Mouse (Mus musculus) forebrain, embryonic 12.5 days (tissue): ENCODE measurements around the gene Fuca1. TPM values are rescaled to one million over a fixed set of nuclear protein-coding genes. Genes with fewer than 3 reads are reported as not detected.

Experiments used
- ATAC-seq: fragments of 200-750 bp; cut with Nextera tagmentation; 2 replicates; pipeline ENCODE4 v1.8.0; 2017; ENCODE audit warnings: moderate TSS enrichment; ENCODE audit not compliant: low FRiP score
- H3K27ac ChIP-seq: fragments of 300-500 bp; sonication (generic); 2 replicates; pipeline ENCODE4 v1.5.1; 2016; ENCODE audit warnings: mild to moderate bottlenecking
- H3K27me3 ChIP-seq: fragments of 300-500 bp; sonication (generic); 2 replicates; pipeline ENCODE4 v1.6.1; 2016; ENCODE audit warnings: mild to moderate bottlenecking
- H3K36me3 ChIP-seq: fragments of 300-500 bp; sonication (generic); replicated peaks from 2 replicates; pipeline ENCODE4 v1.6.1; 2016; ENCODE audit warnings: mild to moderate bottlenecking
- H3K4me1 ChIP-seq: fragments of 300-500 bp; sonication (generic); 2 replicates; pipeline ENCODE4 v1.6.1; 2016
- H3K4me2 ChIP-seq: fragments of 300-500 bp; sonication (generic); 2 replicates; pipeline ENCODE4 v1.6.1; 2016; ENCODE audit warnings: mild to moderate bottlenecking, moderate library complexity
- H3K4me3 ChIP-seq: fragments of 300-500 bp; sonication (generic); replicated peaks from 2 replicates; pipeline ENCODE4 v1.5.1; 2016; ENCODE audit warnings: mild to moderate bottlenecking
- H3K9ac ChIP-seq: fragments of 300-500 bp; sonication (generic); 2 replicates; pipeline ENCODE4 v1.6.1; 2016; ENCODE audit warnings: mild to moderate bottlenecking
- H3K9me3 ChIP-seq: fragments of 300-500 bp; sonication (generic); 2 replicates; pipeline ENCODE4 v1.6.1; 2016
- WGBS: fragments of 180-500 bp; shearing (Covaris S2); methylation state at CpG from one replicate; pipeline ENCODE4 v1.1.7; 2016; 5-methylcytosine and 5-hydroxymethylcytosine counted together
- polyA plus RNA-seq: library from polyadenylated mRNA; unstranded; fragments of >200 nt; fragmentation: Nextera tagmentation; extraction: Ambion mirVana; gene quantifications from 2 replicates; pipeline ENCODE4 v1.2.1, GENCODE M21; 2016

Fuca1 gene
- polyA plus RNA-seq, 1 experiment from 2014 or later, result 45.0 TPM

GRCm38 (mm10) chr4:135880018-135880417 is 40.5 kb upstream of the Fuca1 start:
- Histone ChIP-seq H3K9ac (no peak overlapping the region), H3K36me3 (no peaks in the 10 kb centered on the region), H3K27ac (no peak overlapping the region), H3K27me3 (no peaks in the 10 kb centered on the region), H3K4me1 (peaks cover 20% of the 10 kb centered on the region), H3K4me3 (no peak overlapping the region), H3K9me3 (no peaks in the 10 kb centered on the region), H3K4me2 (no peak overlapping the region)
- 92% methylated on average over 6 of the region's 6 CpGs for WGBS
- no peak for ATAC-seq

DNA sequence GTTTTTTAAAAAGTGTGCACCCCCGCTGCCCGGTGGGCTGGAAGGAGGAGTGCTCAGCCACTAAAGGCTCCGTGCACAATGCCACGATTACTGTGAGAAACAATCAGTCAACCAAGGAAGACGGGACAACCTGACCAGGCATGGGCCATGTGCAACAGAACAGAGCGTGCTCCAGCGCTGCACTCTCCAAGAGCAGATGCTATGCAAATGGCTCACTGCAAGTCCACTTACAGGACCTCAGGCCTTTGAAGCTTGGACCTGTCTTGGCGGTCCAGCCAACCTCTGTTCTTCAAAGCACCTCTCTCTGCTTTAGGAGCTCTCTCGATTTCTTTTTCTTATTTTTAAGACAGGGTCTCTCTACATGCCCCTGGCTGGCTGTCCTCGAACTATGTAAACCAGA is 40.0 kb upstream of the Fuca1 start:
- H3K36me3 ChIP-seq, result no peaks in the 10 kb centered on the region
- H3K9ac ChIP-seq, result no peak overlapping the region
- no peak overlapping the region for H3K27ac ChIP-seq
- H3K4me2 ChIP-seq, result no peak overlapping the region
- H3K9me3 ChIP-seq, result no peaks in the 10 kb centered on the region
- peaks cover 16% of the 10 kb centered on the region for H3K4me1 ChIP-seq
- 89% methylated on average over 10 of the region's 10 CpGs for WGBS
- no peak for ATAC-seq
- no peaks in the 10 kb centered on the region for H3K27me3 ChIP-seq
- H3K4me3 ChIP-seq, result no peak overlapping the region

GRCm38 (mm10) chr4:135882023-135882422 is 38.5 kb upstream of the Fuca1 start:
- Histone ChIP-seq H3K9me3 (no peaks in the 10 kb centered on the region), H3K4me1 (peaks cover 1% of the 10 kb centered on the region), H3K27me3 (no peaks in the 10 kb centered on the region), H3K27ac (no peak overlapping the region), H3K4me3 (no peak overlapping the region), H3K4me2 (no peak overlapping the region), H3K9ac (no peak overlapping the region), H3K36me3 (no peaks in the 10 kb centered on the region)
- 80% methylated on average over 6 of the region's 6 CpGs for WGBS
- ATAC-seq, result no peak

DNA sequence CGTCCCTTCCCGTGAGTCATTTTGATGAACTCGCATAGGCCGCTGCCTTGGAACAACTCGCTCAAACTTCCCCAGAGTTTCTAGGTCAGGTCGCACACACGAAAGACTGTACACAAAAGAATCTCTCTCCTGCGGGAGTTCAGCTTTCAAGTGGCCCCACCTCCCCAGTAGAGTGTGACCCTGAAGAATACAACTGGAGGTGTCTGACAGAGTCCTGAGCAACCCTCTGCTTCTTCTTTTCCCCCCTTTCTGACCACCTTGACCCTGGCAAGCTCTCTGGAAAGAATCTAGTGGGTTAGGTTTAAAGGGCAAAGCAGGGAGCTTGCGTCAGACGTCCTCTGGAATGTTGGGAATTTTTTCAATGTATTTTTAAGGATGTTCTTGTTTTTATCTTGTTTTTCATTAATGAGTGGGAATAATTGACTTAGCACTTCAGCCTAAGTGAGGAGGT is 37.1 kb upstream of the Fuca1 start:
- Histone ChIP-seq H3K4me1 (no peaks in the 10 kb centered on the region), H3K4me2 (no peak overlapping the region), H3K27me3 (no peaks in the 10 kb centered on the region), H3K9me3 (no peaks in the 10 kb centered on the region), H3K36me3 (no peaks in the 10 kb centered on the region), H3K9ac (no peak overlapping the region), H3K4me3 (no peak overlapping the region), H3K27ac (no peak overlapping the region)
- no peak for ATAC-seq
- WGBS, result 46% methylated on average over 10 of the region's 10 CpGs

- Histone ChIP-seq H3K27ac (no peak overlapping the region), H3K4me1 (no peaks in the 10 kb centered on the region), H3K27me3 (no peaks in the 10 kb centered on the region), H3K9me3 (no peaks in the 10 kb centered on the region), H3K4me2 (no peak overlapping the region), H3K9ac (no peak overlapping the region), H3K4me3 (no peak overlapping the region), H3K36me3 (no peaks in the 10 kb centered on the region)
- no peak for ATAC-seq
- 65% methylated on average over 7 of the region's 7 CpGs for WGBS
These were observed 36.5 kb upstream of the Fuca1 start for GRCm38 (mm10) chr4:135883881-135884516.

DNA sequence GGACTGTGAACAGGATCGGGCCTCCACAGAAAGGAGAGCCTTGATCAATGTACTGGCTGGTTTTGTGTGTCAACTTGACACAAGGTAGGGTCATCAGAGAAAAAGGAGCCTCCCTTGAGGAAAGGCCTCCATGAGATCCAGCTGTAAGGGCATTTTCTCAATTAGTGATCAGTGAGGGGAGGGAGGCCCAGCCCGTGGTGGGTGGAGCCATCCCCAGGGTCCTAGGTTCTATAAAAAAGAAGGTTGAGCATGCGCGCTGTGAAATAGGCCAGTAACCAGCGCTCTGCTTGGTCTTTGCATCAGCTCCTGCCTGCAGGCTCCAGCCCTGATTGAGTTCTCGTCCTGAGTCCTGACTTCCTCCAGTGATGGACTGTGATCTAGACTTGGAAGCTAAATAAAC is 36.0 kb upstream of the Fuca1 start:
- no peaks in the 10 kb centered on the region for H3K4me1 ChIP-seq
- no peak overlapping the region for H3K4me3 ChIP-seq
- no peaks in the 10 kb centered on the region for H3K27me3 ChIP-seq
- no peak overlapping the region for H3K9ac ChIP-seq
- H3K27ac ChIP-seq, result no peak overlapping the region
- H3K36me3 ChIP-seq, result no peaks in the 10 kb centered on the region
- no peak overlapping the region for H3K4me2 ChIP-seq
- no peak for ATAC-seq
- H3K9me3 ChIP-seq, result no peaks in the 10 kb centered on the region
- 59% methylated on average over 6 of the region's 6 CpGs for WGBS

DNA sequence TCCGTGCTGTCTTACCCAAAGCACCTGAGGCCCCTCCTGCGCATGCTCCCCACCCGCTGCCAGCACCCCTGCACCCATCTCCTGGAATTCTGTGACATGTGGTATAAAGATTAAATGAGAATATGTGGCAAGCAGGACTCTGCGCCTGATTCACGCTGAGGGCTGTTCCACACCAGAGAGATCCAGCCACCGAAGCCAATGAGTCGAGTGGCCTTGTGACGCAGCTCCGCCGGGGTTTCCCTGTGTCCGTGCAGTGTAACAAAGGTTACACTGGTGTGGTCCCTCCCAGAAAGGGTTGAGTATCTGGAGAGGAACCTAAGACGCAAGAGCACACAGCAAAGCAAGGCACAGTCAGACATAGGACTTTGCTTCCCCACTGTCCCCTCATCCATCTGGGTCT is 34.9 kb upstream of the Fuca1 start:
- WGBS, result 94% methylated on average over 12 of the region's 12 CpGs
- no peak for ATAC-seq

GRCm38 (mm10) chr4:135886184-135886583 is 34.4 kb upstream of the Fuca1 start:
- no peaks in the 10 kb centered on the region for H3K4me1 ChIP-seq
- H3K4me2 ChIP-seq, result no peak overlapping the region
- no peaks in the 10 kb centered on the region for H3K9me3 ChIP-seq
- no peak overlapping the region for H3K4me3 ChIP-seq
- ATAC-seq, result no peak
- no peak overlapping the region for H3K9ac ChIP-seq
- H3K36me3 ChIP-seq, result no peaks in the 10 kb centered on the region
- 91% methylated on average over 4 of the region's 4 CpGs for WGBS
- H3K27ac ChIP-seq, result no peak overlapping the region
- H3K27me3 ChIP-seq, result no peaks in the 10 kb centered on the region

More for the DNA sequence above, 34.9 kb upstream of the Fuca1 start:
- Histone ChIP-seq H3K4me1 (no peaks in the 10 kb centered on the region), H3K4me3 (no peak overlapping the region), H3K9ac (no peak overlapping the region; the same call in 1 of the 2 replicates), H3K27ac (no peak overlapping the region), H3K36me3 (no peaks in the 10 kb centered on the region), H3K27me3 (no peaks in the 10 kb centered on the region), H3K4me2 (no peak overlapping the region), H3K9me3 (no peaks in the 10 kb centered on the region)

DNA sequence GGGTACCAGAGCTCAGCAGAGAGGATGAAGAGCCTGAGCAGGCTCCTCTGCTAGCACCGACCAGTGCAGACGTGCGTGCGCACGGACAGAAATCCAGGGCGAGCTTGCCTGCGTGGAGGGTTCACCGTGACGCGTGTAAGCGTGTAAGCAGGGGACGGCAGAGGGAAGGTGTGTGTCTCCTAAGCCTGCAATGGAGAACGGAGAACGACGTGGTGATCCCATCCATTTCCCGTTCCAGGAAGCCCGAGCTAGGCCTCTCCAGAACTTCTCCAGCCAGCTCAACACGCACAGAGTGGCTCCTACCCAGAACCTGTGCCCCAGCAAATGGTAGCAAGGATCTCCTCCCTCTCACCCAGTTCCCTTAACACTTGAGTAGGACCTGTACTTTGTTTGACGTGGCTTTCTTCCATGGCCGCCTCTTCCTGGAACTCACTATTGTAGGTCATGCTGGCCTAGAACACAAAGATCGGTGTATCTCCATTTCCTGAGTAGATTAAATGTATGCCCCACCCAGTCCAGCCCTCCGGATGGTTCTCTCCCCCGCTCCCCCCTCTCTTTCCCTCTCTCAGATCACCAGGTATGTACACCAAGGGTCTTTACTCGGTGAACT is 32.0 kb upstream of the Fuca1 start:
- no peaks in the 10 kb centered on the region for H3K9me3 ChIP-seq
- no peak overlapping the region for H3K4me3 ChIP-seq
- no peak for ATAC-seq
- H3K27me3 ChIP-seq, result no peaks in the 10 kb centered on the region
- H3K27ac ChIP-seq, result no peak overlapping the region
- no peak overlapping the region for H3K9ac ChIP-seq
- H3K36me3 ChIP-seq, result no peaks in the 10 kb centered on the region
- WGBS, result 94% methylated on average over 24 of the region's 24 CpGs
- H3K4me2 ChIP-seq, result no peak overlapping the region
- H3K4me1 ChIP-seq, result no peaks in the 10 kb centered on the region

DNA sequence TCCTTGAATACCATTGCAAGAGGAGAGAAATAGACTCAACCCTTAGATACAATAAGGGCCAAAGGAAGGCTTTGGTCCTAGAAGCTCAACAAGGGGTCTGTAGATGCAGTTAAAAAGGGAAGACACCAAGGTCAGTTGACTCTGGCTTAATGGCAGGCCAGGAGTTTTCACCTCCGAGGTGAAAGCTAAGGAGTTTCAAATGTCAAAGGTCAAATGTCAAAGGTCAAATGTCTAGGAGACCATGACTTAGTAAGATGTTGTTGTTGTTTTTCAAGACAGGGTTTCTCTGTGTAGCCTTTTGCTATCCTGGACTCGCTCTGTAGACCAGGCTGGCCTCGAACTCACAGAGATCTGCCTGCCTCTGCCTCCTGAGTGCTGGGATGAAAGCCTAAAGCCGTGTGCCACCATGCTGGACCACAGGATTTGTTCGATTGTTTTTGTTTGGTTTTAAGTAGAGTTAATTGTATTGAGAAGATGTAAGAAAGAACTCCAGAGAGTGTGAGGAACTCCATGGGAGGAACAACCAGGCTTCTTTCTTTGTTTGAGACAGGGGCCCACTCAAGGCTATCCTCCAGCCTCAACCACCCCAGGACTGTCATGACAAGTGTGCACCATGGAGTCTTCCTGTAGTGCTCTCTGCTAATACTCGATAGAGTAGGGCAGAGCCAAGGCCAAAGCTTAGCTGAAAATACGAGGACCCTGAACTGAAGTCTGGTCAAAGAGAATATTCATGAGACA is 31.2 kb upstream of the Fuca1 start:
- no peak for ATAC-seq
- Histone ChIP-seq H3K27me3 (no peaks in the 10 kb centered on the region), H3K9me3 (no peaks in the 10 kb centered on the region), H3K4me3 (no peak overlapping the region), H3K4me1 (no peaks in the 10 kb centered on the region), H3K27ac (no peak overlapping the region), H3K36me3 (no peaks in the 10 kb centered on the region), H3K9ac (no peak overlapping the region), H3K4me2 (no peak overlapping the region)
- 88% methylated on average over 7 of the region's 7 CpGs for WGBS

DNA sequence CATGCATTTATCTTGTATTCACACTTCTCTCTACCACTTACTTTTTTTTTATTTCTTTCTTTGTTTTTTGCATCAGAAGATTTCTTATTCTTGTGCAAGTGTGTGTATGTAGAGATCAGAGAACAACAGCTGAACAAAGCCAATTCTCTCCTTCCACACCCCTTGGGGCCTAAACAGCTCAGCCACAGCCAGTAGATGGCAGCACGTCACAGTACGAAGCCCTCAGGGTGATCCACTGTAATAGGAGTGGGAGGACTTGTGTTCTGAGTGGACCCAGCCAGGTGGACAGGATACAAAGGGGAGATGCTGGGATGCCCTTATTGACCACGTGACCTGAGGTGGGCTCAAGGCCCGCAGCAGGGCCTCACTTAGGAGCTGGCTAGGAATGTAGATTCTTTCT is 30.7 kb upstream of the Fuca1 start:
- H3K9me3 ChIP-seq, result no peaks in the 10 kb centered on the region
- no peaks in the 10 kb centered on the region for H3K27me3 ChIP-seq
- 6% methylated on average over 4 of the region's 4 CpGs for WGBS
- H3K4me2 ChIP-seq, result no peak overlapping the region
- peak; percentile 83 for ATAC-seq
- no peaks in the 10 kb centered on the region; the same call in 1 of the 2 replicates for H3K4me1 ChIP-seq
- H3K36me3 ChIP-seq, result no peaks in the 10 kb centered on the region
- no peak overlapping the region for H3K9ac ChIP-seq
- no peak overlapping the region for H3K27ac ChIP-seq
- no peak overlapping the region for H3K4me3 ChIP-seq

GRCm38 (mm10) chr4:135891539-135891938 is 29.0 kb upstream of the Fuca1 start:
- H3K9ac ChIP-seq, result no peak overlapping the region
- ATAC-seq, result no peak
- 86% methylated on average over 2 of the region's 2 CpGs for WGBS

More at GRCm38 (mm10) chr4:135891539-135891938, 29.0 kb upstream of the Fuca1 start:
- Histone ChIP-seq H3K9me3 (no peaks in the 10 kb centered on the region), H3K4me3 (no peak overlapping the region), H3K27me3 (no peaks in the 10 kb centered on the region), H3K4me1 (no peaks in the 10 kb centered on the region; the same call in 1 of the 2 replicates), H3K4me2 (no peak overlapping the region), H3K27ac (no peak overlapping the region), H3K36me3 (no peaks in the 10 kb centered on the region)
